In the genomic region with DNA sequence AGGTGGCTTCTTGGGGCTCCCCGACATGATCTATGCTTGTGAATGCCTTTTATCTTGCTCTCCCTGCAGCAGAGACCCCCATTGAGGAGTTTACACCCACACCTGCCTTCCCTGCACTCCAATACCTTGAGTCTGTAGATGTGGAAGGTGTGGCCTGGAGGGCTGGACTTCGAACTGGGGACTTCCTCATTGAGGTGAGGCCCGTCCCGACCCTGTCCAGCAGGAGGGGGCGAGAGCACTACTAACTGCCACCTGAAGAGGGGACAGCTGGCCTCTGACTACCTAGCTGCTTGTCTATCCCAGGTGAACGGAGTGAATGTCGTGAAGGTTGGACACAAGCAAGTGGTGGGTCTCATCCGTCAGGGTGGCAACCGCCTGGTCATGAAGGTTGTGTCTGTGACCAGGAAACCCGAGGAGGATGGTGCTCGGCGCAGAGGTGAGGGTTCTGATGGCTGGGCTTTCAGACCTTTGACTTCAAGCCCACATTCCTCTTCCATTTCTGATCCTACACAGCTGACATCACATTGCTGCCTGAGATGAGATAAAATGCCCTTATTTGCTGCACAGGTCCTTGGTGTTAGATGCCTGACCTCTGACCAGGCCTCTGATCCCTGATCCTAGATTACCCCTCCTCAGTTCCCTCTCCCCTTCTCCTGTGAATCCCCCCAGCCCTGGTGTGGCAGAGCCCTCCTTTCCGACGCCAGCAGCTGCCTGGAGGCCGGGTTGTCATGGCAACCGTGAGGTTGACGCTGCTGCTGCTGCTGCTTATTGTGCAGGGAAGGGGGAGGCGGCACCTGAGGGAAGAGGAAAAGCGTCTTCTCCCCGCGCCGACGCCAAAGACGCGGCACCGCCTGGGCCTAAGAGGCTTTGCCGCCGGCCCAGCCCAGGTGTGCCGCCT, we compare ENCODE assay signal across 9 mouse cellular contexts. TPM values are rescaled to one million over a fixed set of nuclear protein-coding genes. Genes with fewer than 3 reads are reported as not detected.
A peak's percentile ranks its signal among the peaks of the same experiment; 100 is the strongest.
DNase-seq lines count a peak whose midpoint lies in the region; ATAC-seq and TF ChIP-seq lines count a peak whose summit lies in the region.
"Had no signal": no experiment of that assay in that cellular context is flagged by ENCODE, and none has a peak within 500 bp of the region (broad histone marks: within the 10 kb centered on the region; RNA-seq: fewer than 3 reads in every experiment).

No protein-coding gene starts in this region.

- H3K9ac ChIP-seq in liver, embryonic 11.5 days (ENCODE audit: low read depth, low read length) = no peak overlapping the region
- no peak overlapping the region for H3K9ac ChIP-seq in liver, postnatal 0 days (replicated peaks)
- H3K9ac ChIP-seq in embryonic facial prominence, embryonic 14.5 days (ENCODE audit: low read depth, low read length) = peak overlapping the region; percentile 34
- no peak overlapping the region; the same call in 1 of the 2 replicates for H3K9ac ChIP-seq in intestine, embryonic 16.5 days (ENCODE audit: low read depth, low read length)
- H3K9ac ChIP-seq in midbrain, embryonic 12.5 days (replicated peaks) = peak overlapping the region; percentile 59

- no peak; the same call in 1 of the 2 replicates for ATAC-seq in liver, embryonic 11.5 days (replicated peaks; ENCODE audit: low FRiP score)
- no peak for ATAC-seq in liver, postnatal 0 days
- peak; percentile 80 for ATAC-seq in embryonic facial prominence, embryonic 14.5 days (ENCODE audit: low read depth)
- peak; percentile 72 for ATAC-seq in intestine, embryonic 16.5 days
- ATAC-seq in midbrain, embryonic 12.5 days (ENCODE audit: low FRiP score, low read depth) = peak; percentile 90

- H3K36me3 ChIP-seq in liver, embryonic 11.5 days (ENCODE audit: control insufficient read depth, insufficient read depth, low read length) = no peaks in the 10 kb centered on the region
- H3K36me3 ChIP-seq in liver, postnatal 0 days (replicated peaks; ENCODE audit: insufficient read depth, low read length) = no peaks in the 10 kb centered on the region
- H3K36me3 ChIP-seq in embryonic facial prominence, embryonic 14.5 days (ENCODE audit: control insufficient read depth, insufficient read depth, low read length) = peaks cover 10% of the 10 kb centered on the region
- no peaks in the 10 kb centered on the region for H3K36me3 ChIP-seq in intestine, embryonic 16.5 days (ENCODE audit: control insufficient read depth, insufficient read depth, low read length)
- no peaks in the 10 kb centered on the region for H3K36me3 ChIP-seq in midbrain, embryonic 12.5 days

- 0 out of 2 replicates have a peak overlapping the region, but pooled peaks have one; percentile 7 for H3K4me2 ChIP-seq in liver, embryonic 11.5 days
- no peak overlapping the region for H3K4me2 ChIP-seq in liver, postnatal 0 days (ENCODE audit: low read depth, low read length)
- peak overlapping the region; percentile 41 for H3K4me2 ChIP-seq in embryonic facial prominence, embryonic 14.5 days (ENCODE audit: low read depth, low read length)
- H3K4me2 ChIP-seq in intestine, embryonic 16.5 days (ENCODE audit: low read depth, low read length) = 0 out of 2 replicates have a peak overlapping the region, but pooled peaks have one; percentile 10
- peak overlapping the region; percentile 78 for H3K4me2 ChIP-seq in midbrain, embryonic 12.5 days (replicated peaks)

- TF ChIP-seq CTCF in liver, postnatal 0 days (IDR thresholded peaks at IDR 0.05; ENCODE audit: low read depth) = no peak

- no peak for TF ChIP-seq EP300 in liver, postnatal 0 days (IDR thresholded peaks at IDR 0.05; ENCODE audit: low read depth)

- no peaks in the 10 kb centered on the region for H3K27me3 ChIP-seq in liver, embryonic 11.5 days (replicated peaks; ENCODE audit: control insufficient read depth, insufficient read depth, low read length)
- H3K27me3 ChIP-seq in liver, postnatal 0 days (ENCODE audit: insufficient read depth, low read length) = no peaks in the 10 kb centered on the region
- H3K27me3 ChIP-seq in embryonic facial prominence, embryonic 14.5 days (replicated peaks; ENCODE audit: control insufficient read depth, insufficient read depth, low read length) = no peaks in the 10 kb centered on the region
- no peaks in the 10 kb centered on the region for H3K27me3 ChIP-seq in intestine, embryonic 16.5 days (replicated peaks; ENCODE audit: control insufficient read depth, insufficient read depth, low read length)
- H3K27me3 ChIP-seq in midbrain, embryonic 12.5 days = 0 out of 2 replicates have a peak, but pooled peaks cover 12% of the 10 kb centered on the region

- no peak for DNase-seq in liver, embryonic 11.5 days (ENCODE audit: low spot score)
- DNase-seq in liver, postnatal 0 days = no peak
- DNase-seq in embryonic facial prominence, embryonic 14.5 days (ENCODE audit: low spot score) = peak; percentile 87
- DNase-seq in natural killer cell, adult 2 months (ENCODE audit: low spot score in 2 of 2) = no peak
- DNase-seq in lung, postnatal 25 days (ENCODE audit: low spot score) = no peak
- DNase-seq in urinary bladder, postnatal 4 days (ENCODE audit: low spot score in 2 of 2) = no peak

- no peak overlapping the region for H3K27ac ChIP-seq in liver, embryonic 11.5 days (ENCODE audit: low read depth, low read length)
- no peak overlapping the region for H3K27ac ChIP-seq in liver, postnatal 0 days (ENCODE audit: low read depth)
- H3K27ac ChIP-seq in embryonic facial prominence, embryonic 14.5 days (replicated peaks; ENCODE audit: low read depth, low read length) = no peak overlapping the region
- H3K27ac ChIP-seq in intestine, embryonic 16.5 days (ENCODE audit: low read length) = no peak overlapping the region
- peak overlapping the region; percentile 69 for H3K27ac ChIP-seq in midbrain, embryonic 12.5 days (replicated peaks)

- no peaks in the 10 kb centered on the region for H3K9me3 ChIP-seq in liver, embryonic 11.5 days (ENCODE audit: control insufficient read depth, low read length)
- no peaks in the 10 kb centered on the region for H3K9me3 ChIP-seq in liver, postnatal 0 days (ENCODE audit: low read length)
- no peaks in the 10 kb centered on the region for H3K9me3 ChIP-seq in embryonic facial prominence, embryonic 14.5 days (ENCODE audit: control insufficient read depth, low read length)
- no peaks in the 10 kb centered on the region for H3K9me3 ChIP-seq in intestine, embryonic 16.5 days (ENCODE audit: control insufficient read depth, low read length)
- no peaks in the 10 kb centered on the region for H3K9me3 ChIP-seq in midbrain, embryonic 12.5 days

- no peaks in the 10 kb centered on the region for H3K4me1 ChIP-seq in liver, embryonic 11.5 days (replicated peaks; ENCODE audit: control insufficient read depth, insufficient read depth, low read length)
- no peaks in the 10 kb centered on the region for H3K4me1 ChIP-seq in liver, postnatal 0 days (ENCODE audit: insufficient read depth)
- no peaks in the 10 kb centered on the region for H3K4me1 ChIP-seq in embryonic facial prominence, embryonic 14.5 days (ENCODE audit: control insufficient read depth, insufficient read depth, low read length)
- H3K4me1 ChIP-seq in intestine, embryonic 16.5 days (ENCODE audit: control insufficient read depth, insufficient read depth, low read length) = peaks cover 6% of the 10 kb centered on the region; the same call in 1 of the 2 replicates
- peaks cover 24% of the 10 kb centered on the region for H3K4me1 ChIP-seq in midbrain, embryonic 12.5 days

- no peak overlapping the region for H3K4me3 ChIP-seq in liver, embryonic 11.5 days (ENCODE audit: low read depth, low read length)
- no peak overlapping the region for H3K4me3 ChIP-seq in liver, postnatal 0 days (ENCODE audit: low read depth, low read length)
- H3K4me3 ChIP-seq in embryonic facial prominence, embryonic 14.5 days (ENCODE audit: low read depth, low read length) = peak overlapping the region; percentile 20
- no peak overlapping the region for H3K4me3 ChIP-seq in intestine, embryonic 16.5 days (ENCODE audit: low read length)
- peak overlapping the region; percentile 48 for H3K4me3 ChIP-seq in midbrain, embryonic 12.5 days

- 52% methylated on average over 29 of the region's 29 CpGs for WGBS in liver, embryonic 11.5 days
- WGBS in liver, postnatal 0 days (ENCODE audit: insufficient replicate concordance) = 67% methylated on average over 29 of the region's 29 CpGs
- 28% methylated on average over 24 of the region's 29 CpGs for WGBS in embryonic facial prominence, embryonic 14.5 days
- WGBS in intestine, embryonic 16.5 days = 28% methylated on average over 29 of the region's 29 CpGs
- WGBS in midbrain, embryonic 12.5 days = 19% methylated on average over 29 of the region's 29 CpGs

RNA-seq across cellular contexts. Expression of a gene that starts 32.9 kb away (rescaled TPM):
- 1.1 and 1.7 TPM in 2 replicates for polyA plus RNA-seq in liver, embryonic 11.5 days (2014; fragmentation: Nextera tagmentation; extraction: Ambion mirVana)
- polyA plus RNA-seq in liver, postnatal 0 days (2015; fragmentation: Nextera tagmentation; extraction: Ambion mirVana) = 0.27 and 0.81 TPM in 2 replicates
- 1.9 and 2.0 TPM in 2 replicates for polyA plus RNA-seq in embryonic facial prominence, embryonic 14.5 days (2014; fragmentation: Nextera tagmentation; extraction: Ambion mirVana)
- polyA plus RNA-seq in intestine, embryonic 16.5 days (2015; fragmentation: Nextera tagmentation; extraction: Ambion mirVana) = 0.70 and 0.80 TPM in 2 replicates
- polyA plus RNA-seq in midbrain, embryonic 12.5 days (2016; fragmentation: Nextera tagmentation; extraction: Ambion mirVana) = 6.9 and 8.0 TPM in 2 replicates

RNA-seq across cellular contexts. Expression of a gene that starts 35.9 kb away (rescaled TPM):
- polyA plus RNA-seq in liver, embryonic 11.5 days (2014; fragmentation: Nextera tagmentation; extraction: Ambion mirVana) = 0.11 TPM in 1 of 2 replicates, not detected in the other
- 0.09 TPM in 1 of 2 replicates, not detected in the other for polyA plus RNA-seq in liver, postnatal 0 days (2015; fragmentation: Nextera tagmentation; extraction: Ambion mirVana)
- polyA plus RNA-seq in embryonic facial prominence, embryonic 14.5 days (2014; fragmentation: Nextera tagmentation; extraction: Ambion mirVana) = 0.22 and 0.38 TPM in 2 replicates
- polyA plus RNA-seq in intestine, embryonic 16.5 days (2015; fragmentation: Nextera tagmentation; extraction: Ambion mirVana) = 0.11 and 0.13 TPM in 2 replicates
- 0.74 and 1.3 TPM in 2 replicates for polyA plus RNA-seq in midbrain, embryonic 12.5 days (2016; fragmentation: Nextera tagmentation; extraction: Ambion mirVana)
- polyA plus RNA-seq: liver, embryonic 16.5 days had no signal

RNA-seq across cellular contexts. Expression of a gene that starts 55.0 kb away (rescaled TPM):
- polyA plus RNA-seq in liver, embryonic 11.5 days (2014; fragmentation: Nextera tagmentation; extraction: Ambion mirVana) = 8.6 and 9.0 TPM in 2 replicates
- 4.7 and 5.5 TPM in 2 replicates for polyA plus RNA-seq in liver, postnatal 0 days (2015; fragmentation: Nextera tagmentation; extraction: Ambion mirVana)
- 18.5 and 20.7 TPM in 2 replicates for polyA plus RNA-seq in embryonic facial prominence, embryonic 14.5 days (2014; fragmentation: Nextera tagmentation; extraction: Ambion mirVana)
- 29.5 and 36.4 TPM in 2 replicates for polyA plus RNA-seq in intestine, embryonic 16.5 days (2015; fragmentation: Nextera tagmentation; extraction: Ambion mirVana)
- polyA plus RNA-seq in midbrain, embryonic 12.5 days (2016; fragmentation: Nextera tagmentation; extraction: Ambion mirVana) = 13.7 and 14.1 TPM in 2 replicates

RNA-seq across cellular contexts. Expression of a gene that starts 59.4 kb away (rescaled TPM):
- 24.8 and 27.1 TPM in 2 replicates for polyA plus RNA-seq in liver, embryonic 11.5 days (2014; fragmentation: Nextera tagmentation; extraction: Ambion mirVana)
- 2.8 and 3.2 TPM in 2 replicates for polyA plus RNA-seq in liver, postnatal 0 days (2015; fragmentation: Nextera tagmentation; extraction: Ambion mirVana)
- 44.4 and 45.7 TPM in 2 replicates for polyA plus RNA-seq in embryonic facial prominence, embryonic 14.5 days (2014; fragmentation: Nextera tagmentation; extraction: Ambion mirVana)
- 23.4 and 24.1 TPM in 2 replicates for polyA plus RNA-seq in intestine, embryonic 16.5 days (2015; fragmentation: Nextera tagmentation; extraction: Ambion mirVana)
- 70.5 and 77.8 TPM in 2 replicates for polyA plus RNA-seq in midbrain, embryonic 12.5 days (2016; fragmentation: Nextera tagmentation; extraction: Ambion mirVana)

Comparison
In these comparisons a context has a peak if more than half of its experiments do, and no peak if none do; other contexts are left out.
1. ATAC-seq: peak in embryonic facial prominence, embryonic 14.5 days (single experiment), intestine, embryonic 16.5 days (single experiment) and midbrain, embryonic 12.5 days (single experiment); none in liver, embryonic 11.5 days (single experiment) and liver, postnatal 0 days (single experiment).
2. H3K4me3 ChIP-seq: peak in embryonic facial prominence, embryonic 14.5 days (single experiment) and midbrain, embryonic 12.5 days (single experiment); none in liver, embryonic 11.5 days (single experiment), liver, postnatal 0 days (single experiment) and intestine, embryonic 16.5 days (single experiment).
3. H3K9ac ChIP-seq: peak in embryonic facial prominence, embryonic 14.5 days (single experiment) and midbrain, embryonic 12.5 days (single experiment); none in liver, embryonic 11.5 days (single experiment), liver, postnatal 0 days (single experiment) and intestine, embryonic 16.5 days (single experiment).